Mouse (Mus musculus) splenic B cell, adult 2 months (primary cell): ENCODE results near the gene Ccm2.
A peak's percentile ranks its signal among the peaks of the same experiment; 100 is the strongest.

Source experiments
- DNase-seq: peaks from one replicate; pipeline ENCODE4 v3.0.0-alpha.2; 2011; ENCODE audit warnings: low read depth, low spot score
- H3K27me3 ChIP-seq: 2 replicates; pipeline ENCODE4 v1.6.1; 2012; ENCODE audit warnings: mild to moderate bottlenecking, low read length, moderate library complexity, mixed read lengths; ENCODE audit not compliant: control insufficient read depth, poor library complexity, insufficient read depth, severe bottlenecking
- H3K36me3 ChIP-seq: 2 replicates; pipeline ENCODE4 v1.6.1; 2012; ENCODE audit warnings: mild to moderate bottlenecking, low read length, moderate library complexity, mixed read lengths; ENCODE audit not compliant: control insufficient read depth, poor library complexity, insufficient read depth, severe bottlenecking

Gene Ccm2

DNA sequence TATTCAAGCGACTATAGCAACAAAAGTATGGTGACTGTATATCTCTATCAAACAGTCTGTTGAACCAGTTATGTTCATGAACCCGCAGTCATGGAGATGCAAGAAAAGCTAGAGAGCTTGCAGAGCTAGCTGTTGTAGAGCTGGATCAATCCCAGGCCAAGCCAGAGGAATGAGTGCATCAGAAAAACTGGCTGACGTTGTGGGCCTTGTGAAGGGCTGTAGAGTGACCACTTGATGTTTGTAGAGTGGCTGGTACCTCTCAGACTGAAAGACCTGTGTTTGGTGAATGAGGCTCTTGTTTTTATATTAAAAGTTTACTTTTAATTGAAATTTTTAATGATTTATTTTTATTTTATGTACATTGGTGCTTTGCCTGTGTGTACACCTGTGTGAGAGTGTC lies 3.5 kb downstream of the Ccm2 start:
- peaks cover 13% of the 10 kb centered on the region; the same call in 1 of the 2 replicates for H3K36me3 ChIP-seq
- no peaks in the 10 kb centered on the region for H3K27me3 ChIP-seq
- no peak for DNase-seq

DNA sequence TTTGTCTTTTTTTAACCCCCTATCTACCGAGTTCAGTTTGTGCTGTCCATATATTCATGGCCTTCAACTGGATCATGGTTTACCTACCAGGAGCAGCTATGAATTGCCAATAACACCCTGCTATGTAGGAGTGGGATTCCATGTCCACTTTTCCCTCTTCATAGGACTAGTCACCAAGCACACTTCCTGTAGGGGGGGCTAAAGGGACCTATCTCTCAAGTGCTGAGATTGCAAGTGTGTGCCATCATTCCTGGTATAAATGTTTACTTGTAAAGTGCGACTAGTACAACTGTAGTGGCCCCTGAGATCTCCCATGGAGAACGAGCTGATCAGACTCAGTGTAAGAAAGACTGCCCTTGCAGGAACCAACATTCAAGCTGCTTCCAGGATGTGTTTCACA lies 11.5 kb downstream of the Ccm2 start:
- no peaks in the 10 kb centered on the region for H3K27me3 ChIP-seq
- H3K36me3 ChIP-seq = peaks cover 5% of the 10 kb centered on the region; the same call in 1 of the 2 replicates
- DNase-seq = peak; percentile 64

DNA sequence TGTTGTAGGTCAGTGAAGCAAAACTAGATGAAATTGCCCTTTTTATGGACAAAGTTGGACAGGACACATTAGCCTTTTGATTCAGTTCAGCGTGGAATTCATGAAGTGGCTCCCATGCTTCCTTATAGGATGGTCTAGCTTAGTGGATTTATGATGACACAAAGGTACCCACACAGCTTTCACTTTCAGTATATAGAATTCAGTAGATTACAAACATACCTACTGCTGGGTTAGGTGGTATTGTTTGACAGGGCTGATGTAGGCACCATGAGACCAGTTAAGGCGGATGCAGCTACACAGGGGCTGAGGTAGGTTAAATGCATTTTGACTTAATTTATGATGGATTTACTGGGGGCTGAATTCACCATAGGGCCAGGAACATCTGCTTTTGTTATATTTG lies 13.3 kb downstream of the Ccm2 start:
- no peak for DNase-seq

DNA sequence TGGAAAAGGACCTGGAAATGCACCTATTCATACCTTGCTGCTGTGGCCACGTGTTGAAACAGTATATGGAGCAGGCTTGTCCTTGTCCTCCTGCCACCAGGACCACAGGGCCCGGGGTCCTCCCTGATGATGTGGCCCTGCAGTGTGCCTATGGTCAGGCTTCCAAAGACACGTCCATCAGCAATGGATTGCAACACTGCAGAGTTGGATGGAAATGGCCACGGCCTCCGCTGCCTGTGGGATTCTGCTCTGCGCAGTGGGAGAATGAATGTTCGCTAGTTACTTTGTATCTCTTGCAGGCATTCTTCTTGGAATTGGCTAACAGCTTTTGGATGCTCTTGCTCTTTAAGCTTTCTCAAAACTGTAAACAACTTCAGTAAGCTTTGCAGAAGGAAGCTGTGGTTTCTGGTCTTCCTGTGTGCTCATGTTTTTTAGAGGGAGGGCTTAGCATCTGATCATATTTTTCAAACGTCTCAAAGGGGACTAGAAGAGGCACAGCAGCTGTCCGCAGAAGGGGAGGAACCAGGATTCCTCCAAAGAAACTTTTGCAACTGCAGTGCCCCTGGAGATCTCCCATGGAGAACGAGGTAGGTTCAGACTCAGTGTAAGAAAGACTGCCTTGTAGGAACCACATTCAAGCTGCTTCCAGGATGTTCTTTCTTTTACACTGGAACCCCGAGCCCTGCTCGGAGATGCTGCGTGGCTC lies 14.1 kb downstream of the Ccm2 start:
- peak; percentile 59 for DNase-seq
- H3K36me3 ChIP-seq = peaks cover 5% of the 10 kb centered on the region
- H3K27me3 ChIP-seq = no peaks in the 10 kb centered on the region

More for the DNA sequence above, 13.3 kb downstream of the Ccm2 start:
- Histone ChIP-seq H3K36me3 (peaks cover 5% of the 10 kb centered on the region), H3K27me3 (no peaks in the 10 kb centered on the region)

DNA sequence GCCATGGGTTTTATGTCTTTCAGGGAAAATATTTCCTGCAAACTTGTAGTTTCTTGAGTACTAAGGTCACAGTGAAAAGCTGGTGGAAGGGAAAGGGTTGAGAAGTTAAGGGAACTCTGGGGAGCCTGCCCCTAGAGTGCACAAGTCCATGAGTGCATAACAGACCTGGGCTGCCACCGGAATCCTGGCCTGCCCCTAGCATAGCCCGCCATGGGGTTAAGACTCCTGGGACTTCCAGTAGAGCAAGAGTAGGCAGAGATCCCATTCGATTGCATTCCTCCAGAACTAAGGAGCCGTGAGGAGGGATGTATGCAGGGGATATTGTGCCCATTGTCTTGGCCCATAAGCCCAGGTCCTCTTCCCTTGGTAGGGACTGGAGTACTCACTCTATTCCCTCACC lies 14.8 kb downstream of the Ccm2 start:
- no peak for DNase-seq
- Histone ChIP-seq H3K27me3 (no peaks in the 10 kb centered on the region), H3K36me3 (peaks cover 5% of the 10 kb centered on the region)

DNA sequence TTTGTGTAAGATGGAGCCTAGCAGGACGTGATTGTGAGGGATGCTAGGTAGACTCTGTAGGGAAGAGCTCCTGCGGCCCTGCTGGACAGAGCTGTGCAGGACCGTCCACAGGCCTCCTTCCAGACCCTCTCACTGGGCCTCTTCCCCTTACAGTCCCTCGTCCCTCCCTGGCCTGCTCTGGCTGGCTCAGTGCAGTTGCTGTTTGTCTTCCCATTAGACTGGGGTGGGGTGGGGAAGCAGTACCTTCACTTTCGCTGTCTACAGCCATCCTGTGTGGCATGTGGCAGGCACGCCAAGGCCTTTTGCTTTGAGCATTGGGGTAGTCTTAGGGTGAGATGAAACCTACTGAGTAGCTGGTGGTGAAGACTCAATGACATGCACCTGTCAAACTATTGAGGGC lies 15.7 kb downstream of the Ccm2 start:
- peak; percentile 54 for DNase-seq
- Histone ChIP-seq H3K36me3 (peaks cover 5% of the 10 kb centered on the region), H3K27me3 (no peaks in the 10 kb centered on the region)

DNA sequence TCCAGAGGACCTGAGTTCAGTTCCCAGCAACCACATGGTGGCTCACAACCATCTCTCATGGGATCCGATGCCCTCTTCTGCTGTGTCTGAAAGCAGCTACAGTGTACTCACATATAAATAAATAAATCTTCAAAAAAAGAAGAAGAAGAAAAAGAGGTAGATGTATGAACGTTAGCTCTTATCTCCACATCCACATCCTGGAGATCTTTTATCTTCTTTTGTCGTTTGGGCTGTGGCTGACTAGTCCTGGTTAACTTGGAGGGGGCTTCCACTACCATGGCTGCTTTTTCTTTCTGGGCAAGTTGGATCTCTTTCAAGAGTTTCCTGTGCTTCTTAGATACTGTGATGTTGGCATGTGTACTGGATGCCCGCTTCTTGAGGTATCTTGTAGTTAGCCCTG lies 16.5 kb downstream of the Ccm2 start:
- H3K27me3 ChIP-seq = no peaks in the 10 kb centered on the region
- no peak for DNase-seq
- peaks cover 6% of the 10 kb centered on the region for H3K36me3 ChIP-seq

DNA sequence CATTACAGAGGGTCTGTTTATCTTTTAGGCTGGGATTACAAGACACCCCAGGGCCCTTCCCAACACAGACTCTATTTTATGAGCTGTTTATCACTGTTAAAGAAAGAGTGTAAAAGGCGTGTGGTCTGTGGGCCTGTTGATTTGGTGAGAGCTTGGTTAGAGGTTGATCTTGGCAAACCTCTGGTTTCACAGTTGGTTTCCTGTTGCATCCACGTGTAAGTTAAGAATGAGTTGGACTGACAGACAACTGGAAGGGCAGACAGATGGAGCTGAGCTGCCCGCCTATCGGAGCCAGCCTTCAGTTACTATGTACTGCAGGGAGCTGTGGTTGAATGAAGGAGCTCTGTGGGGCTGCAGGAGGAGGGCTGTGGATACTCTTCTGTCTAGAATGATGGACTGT lies 19.8 kb downstream of the Ccm2 start:
- no peak for DNase-seq
- peaks cover 11% of the 10 kb centered on the region for H3K36me3 ChIP-seq

DNA sequence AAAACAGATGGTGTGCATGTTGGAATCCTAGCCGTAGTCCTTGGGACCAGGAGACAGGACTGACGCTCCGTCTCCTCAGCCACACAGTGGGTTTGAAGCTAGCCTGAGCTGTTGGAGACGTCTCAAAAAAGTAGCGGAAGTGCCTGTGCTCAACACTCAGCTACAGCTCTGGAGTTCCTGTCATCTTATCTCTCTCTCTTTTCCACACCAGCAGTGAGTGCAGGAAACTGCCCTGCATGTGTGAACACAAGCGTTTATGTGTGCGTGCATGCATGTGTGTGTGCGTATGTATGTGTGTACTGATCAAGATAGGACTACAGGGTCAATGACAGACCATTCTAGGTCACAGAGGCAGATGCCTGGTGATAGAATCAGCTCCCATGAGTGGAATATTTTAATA lies 21.3 kb downstream of the Ccm2 start:
- Histone ChIP-seq H3K36me3 (peaks cover 13% of the 10 kb centered on the region), H3K27me3 (no peaks in the 10 kb centered on the region)
- no peak for DNase-seq

More for the DNA sequence above, 19.8 kb downstream of the Ccm2 start:
- no peaks in the 10 kb centered on the region for H3K27me3 ChIP-seq

DNA sequence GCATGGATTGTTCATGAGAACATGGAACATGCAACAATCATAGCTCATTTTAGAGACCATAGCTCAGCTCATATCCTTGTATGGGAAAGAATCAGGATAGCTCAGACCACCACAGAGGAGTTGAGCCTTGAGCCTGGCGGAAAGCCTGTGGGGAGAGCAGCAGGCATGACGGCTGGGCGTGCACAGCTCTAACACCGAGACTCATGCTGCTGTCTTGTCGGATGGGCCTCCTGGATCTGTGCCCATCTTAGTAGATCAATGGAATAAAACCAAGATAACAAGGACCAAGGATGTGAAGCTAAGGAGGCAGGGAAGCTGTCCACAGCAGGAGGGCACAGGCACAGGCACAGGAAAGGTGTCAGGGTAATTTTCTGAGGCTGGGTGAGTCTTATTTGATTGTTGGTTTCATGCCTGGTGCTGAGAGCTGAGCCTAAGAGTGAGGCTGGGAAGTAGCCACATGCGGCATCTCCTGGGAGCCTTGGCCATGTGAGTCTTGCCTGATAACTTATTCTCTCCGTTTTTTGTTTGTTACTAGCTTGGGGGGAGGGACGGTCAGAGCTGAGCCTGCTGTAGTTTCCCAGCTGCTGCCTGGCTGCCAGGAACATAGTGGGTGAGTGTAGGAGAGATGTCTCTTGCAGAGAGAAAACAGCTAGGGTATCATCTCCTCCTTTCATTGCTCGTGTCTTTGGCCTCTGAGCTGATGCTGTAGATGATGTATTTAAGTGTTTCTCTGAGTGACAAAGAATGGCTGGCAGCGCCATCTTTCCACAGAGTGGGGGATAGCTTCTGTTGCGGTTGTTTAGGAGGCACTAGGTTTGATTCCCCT lies 22.1 kb downstream of the Ccm2 start:
- peak; percentile 38 for DNase-seq
- peaks cover 14% of the 10 kb centered on the region for H3K36me3 ChIP-seq
- H3K27me3 ChIP-seq = no peaks in the 10 kb centered on the region

DNA sequence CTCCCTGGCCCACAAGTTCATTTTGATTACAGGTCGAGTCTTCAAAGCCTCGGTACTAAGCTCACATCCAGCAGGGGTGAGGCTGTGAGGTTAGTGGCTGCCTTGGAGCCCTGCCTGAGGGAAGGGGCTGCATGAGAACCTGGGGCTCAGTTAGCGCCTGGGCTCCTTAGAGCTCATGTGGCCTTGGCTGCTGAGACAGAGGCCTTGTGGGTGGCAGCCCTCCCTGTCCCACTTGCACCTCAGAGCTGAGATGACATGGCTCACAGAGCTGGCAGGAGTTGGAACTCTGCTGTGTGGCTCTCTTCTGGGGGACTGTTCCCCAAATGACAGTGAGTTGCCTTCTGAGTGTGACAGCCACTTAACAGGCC lies 22.7 kb downstream of the Ccm2 start:
- no peak for DNase-seq
- no peaks in the 10 kb centered on the region for H3K27me3 ChIP-seq
- peaks cover 15% of the 10 kb centered on the region for H3K36me3 ChIP-seq

DNA sequence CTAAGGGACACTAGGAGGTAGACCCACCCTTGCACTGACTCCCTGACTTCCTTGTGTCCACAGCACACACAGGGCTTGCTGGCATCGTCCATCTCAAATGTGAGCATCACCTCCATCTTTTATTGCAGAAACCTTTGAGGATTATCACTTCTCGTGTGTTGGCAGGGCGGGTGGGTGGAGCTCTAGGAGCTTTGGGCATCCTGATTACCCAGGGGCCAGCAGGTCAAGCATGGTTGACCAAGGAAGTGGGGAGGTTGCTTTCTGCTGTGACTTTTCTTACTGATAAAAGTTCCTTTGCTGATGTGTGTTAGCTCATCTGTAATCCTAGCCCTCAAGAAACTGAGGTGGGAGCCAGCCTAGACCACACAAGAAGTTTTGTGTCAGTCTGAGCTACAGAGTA lies 29.5 kb downstream of the Ccm2 start:
- Histone ChIP-seq H3K27me3 (no peaks in the 10 kb centered on the region), H3K36me3 (peaks cover 19% of the 10 kb centered on the region)
- peak; percentile 59 for DNase-seq

DNA sequence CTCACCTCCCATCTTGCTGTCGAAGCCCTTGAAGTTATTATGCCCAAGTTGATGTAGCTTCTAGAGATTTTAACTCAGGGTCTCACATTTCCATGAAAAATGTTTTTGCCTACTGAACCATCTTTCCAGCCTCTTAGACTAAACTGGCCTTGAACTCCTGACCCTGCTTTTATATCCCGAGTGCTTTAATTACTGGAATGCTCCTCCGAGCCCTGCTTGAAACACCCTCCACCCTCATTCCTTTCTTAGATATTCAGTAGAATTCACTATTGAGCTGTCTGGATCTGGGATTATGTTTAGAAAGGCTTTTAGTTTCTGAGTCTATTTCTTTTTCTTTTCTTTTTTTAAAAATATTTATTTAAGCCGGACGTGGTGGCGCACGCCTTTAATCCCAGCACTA lies 32.7 kb downstream of the Ccm2 start:
- peaks cover 14% of the 10 kb centered on the region; the same call in 1 of the 2 replicates for H3K36me3 ChIP-seq
- DNase-seq = no peak
- H3K27me3 ChIP-seq = no peaks in the 10 kb centered on the region

DNA sequence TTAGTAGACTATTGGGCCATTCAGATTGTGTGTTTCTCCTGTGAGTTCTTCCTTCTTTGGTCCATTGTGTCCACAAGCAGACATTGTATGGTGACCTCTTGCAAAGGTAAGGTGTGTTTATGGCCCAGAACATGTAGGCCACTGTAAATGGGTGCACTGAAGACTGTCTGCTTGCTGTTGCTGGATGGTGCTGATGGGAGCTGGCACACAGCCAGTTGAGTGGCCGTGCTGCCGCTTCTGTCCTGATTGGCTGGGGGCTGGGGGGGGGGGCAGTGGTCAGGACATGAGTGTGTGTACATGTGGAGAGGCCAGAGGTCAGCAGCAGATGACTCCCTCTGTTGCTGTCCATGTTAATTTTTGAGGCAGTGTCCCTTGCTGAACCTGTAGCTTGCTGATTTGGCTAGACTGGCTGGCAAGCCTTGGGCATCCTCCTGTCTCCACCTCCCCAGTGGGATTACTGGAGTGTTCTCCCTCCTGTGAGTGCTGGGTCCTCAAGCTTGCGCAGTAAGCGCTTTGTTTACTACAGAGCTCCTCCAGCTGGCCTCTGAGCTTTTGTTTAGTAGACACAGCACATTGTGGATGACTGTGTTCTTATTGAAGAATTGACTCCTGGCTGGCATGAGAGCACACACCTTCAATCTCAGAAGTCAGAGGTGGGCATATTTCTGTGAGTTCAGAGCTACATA lies 33.5 kb downstream of the Ccm2 start:
- Histone ChIP-seq H3K27me3 (no peaks in the 10 kb centered on the region), H3K36me3 (peaks cover 18% of the 10 kb centered on the region)
- no peak for DNase-seq

DNA sequence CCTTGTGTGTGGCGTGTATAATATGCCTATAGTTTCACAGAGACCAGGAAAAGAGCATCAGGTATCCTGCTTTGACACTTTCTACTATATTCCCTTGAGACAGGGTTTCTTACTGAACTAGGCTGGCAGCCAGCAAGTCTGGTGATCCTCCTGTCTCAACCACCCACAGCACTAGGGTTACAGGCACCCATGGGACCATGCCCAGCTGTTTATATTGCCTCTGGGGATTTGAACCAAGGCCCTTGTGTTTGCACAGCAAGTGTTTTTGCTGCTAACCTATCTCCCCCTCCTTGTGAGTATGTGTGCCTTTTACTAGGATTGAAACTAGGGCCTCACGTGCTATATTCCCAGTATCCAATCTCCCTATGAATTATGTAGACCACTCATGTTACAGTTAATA lies 34.9 kb downstream of the Ccm2 start:
- Histone ChIP-seq H3K27me3 (no peaks in the 10 kb centered on the region), H3K36me3 (peaks cover 20% of the 10 kb centered on the region)
- DNase-seq = peak; percentile 84
